Mouse (Mus musculus) E14TG2a.4 (cell line): ENCODE measurements at regions not wholly inside any gene's neighbourhood (a gene's known extent, or its start where the extent isn't known, plus 50 kb on each side); places are given as distances from the start of the nearest gene placed in this dataset.
A peak's percentile ranks its signal among the peaks of the same experiment; 100 is the strongest.

ENCODE experiments used
- H3K27me3 ChIP-seq: 2 replicates; pipeline ENCODE4 v1.6.1; 2014; ENCODE audit warnings: low read length, control low read depth; ENCODE audit not compliant: insufficient read depth
- H3K36me3 ChIP-seq: 2 replicates; pipeline ENCODE4 v1.6.1; 2014; ENCODE audit warnings: low read length, control low read depth; ENCODE audit not compliant: insufficient read depth
- H3K4me1 ChIP-seq: replicated peaks from 2 replicates; pipeline ENCODE4 v1.6.1; 2014; ENCODE audit warnings: low read depth, low read length, control low read depth
- H3K4me3 ChIP-seq: replicated peaks from 2 replicates; pipeline ENCODE4 v1.5.1; 2014; ENCODE audit warnings: mild to moderate bottlenecking, low read length
- H3K9me3 ChIP-seq: 2 replicates; pipeline ENCODE4 v1.6.1; 2014; ENCODE audit warnings: low read length, control low read depth
- CTCF ChIP-seq: conservative IDR thresholded peaks from 2 replicates; pipeline ENCODE4 v1.5.1; 2014; ENCODE audit warnings: low read length
- NANOG ChIP-seq: IDR thresholded peaks from 2 replicates; pipeline ENCODE4 v1.6.1; 2014; ENCODE audit warnings: borderline replicate concordance, low read length, mixed read lengths
- POU5F1 ChIP-seq: IDR thresholded peaks from 2 replicates; pipeline ENCODE4 v1.6.1; 2014; ENCODE audit warnings: low read length, borderline replicate concordance

DNA sequence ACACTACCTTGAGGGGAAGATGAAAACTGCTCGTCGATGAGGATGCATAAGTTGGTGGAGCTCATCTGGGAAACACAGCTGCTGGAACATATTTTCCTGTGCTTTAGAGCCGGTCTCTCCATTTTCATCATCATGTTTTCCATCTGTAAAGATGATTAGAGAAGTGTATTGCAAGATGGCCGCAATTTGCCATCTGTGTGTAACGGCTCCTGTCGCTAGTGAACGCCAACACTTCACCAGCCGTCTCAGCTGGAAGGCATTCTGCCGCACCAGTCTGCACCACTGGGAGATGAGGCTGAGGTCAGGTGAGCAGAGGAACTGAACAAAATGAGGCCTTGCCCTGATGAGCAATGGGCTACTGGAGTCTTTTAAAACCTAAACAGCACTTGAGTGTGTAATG, 57.4 kb downstream of the Gm21962 start:
- peaks cover 14% of the 10 kb centered on the region for H3K9me3 ChIP-seq
- no peak overlapping the region for H3K4me3 ChIP-seq
- H3K4me1 ChIP-seq, result no peaks in the 10 kb centered on the region
- no peak for TF ChIP-seq NANOG
- no peak for TF ChIP-seq CTCF
- no peak for TF ChIP-seq POU5F1
- H3K36me3 ChIP-seq, result no peaks in the 10 kb centered on the region
- H3K27me3 ChIP-seq, result no peaks in the 10 kb centered on the region

DNA sequence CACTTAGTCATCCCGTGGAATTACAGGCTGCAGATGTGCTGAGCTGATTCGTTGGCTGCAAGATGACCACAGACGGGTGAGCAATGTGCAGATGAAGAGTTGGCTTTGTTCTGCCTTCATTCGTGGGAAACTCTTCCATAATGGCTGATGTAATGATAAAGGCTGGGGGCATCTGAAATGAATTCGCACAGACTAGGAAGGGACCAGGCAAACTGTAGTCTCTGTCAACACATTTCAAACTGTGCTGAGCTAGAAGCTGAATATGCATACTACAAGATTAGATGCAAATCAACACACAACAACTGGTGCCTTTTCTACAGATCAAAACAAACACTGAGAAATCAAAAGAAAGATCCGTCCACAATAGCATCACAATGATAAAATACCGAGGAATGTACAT, 58.1 kb downstream of the Gm21962 start:
- no peak overlapping the region for H3K4me3 ChIP-seq
- TF ChIP-seq NANOG (no peak), POU5F1 (no peak), CTCF (no peak)
- H3K27me3 ChIP-seq, result no peaks in the 10 kb centered on the region
- no peaks in the 10 kb centered on the region for H3K36me3 ChIP-seq
- H3K9me3 ChIP-seq, result peaks cover 14% of the 10 kb centered on the region
- H3K4me1 ChIP-seq, result no peaks in the 10 kb centered on the region

DNA sequence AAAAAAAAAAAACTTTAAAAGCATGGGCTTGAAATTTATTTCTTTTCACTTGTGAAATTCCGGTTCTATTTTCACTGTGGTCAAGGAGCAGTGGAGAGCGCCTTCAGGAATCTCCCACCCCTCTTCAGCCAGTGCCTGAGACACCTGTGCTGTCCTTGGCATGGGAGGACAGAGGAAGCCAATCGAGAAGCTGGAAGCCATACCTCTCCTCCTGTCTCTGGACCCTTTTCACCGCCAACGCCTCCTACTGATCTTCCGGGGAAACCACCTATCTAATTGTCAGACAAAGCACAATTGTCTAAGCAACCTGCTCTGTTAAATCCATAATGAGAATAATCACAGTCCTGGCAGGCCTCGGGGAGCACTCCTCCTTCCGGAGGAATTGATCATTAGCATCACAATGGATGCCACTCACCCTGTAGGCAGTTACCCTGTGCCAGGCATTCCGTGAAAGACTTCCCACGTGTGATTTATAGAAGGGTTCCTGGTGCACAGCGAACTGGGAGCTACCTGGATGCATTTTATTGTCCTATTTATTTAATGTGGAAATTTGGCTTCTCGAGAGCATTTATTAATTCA, 66.0 kb downstream of the Gm21962 start:
- Histone ChIP-seq H3K36me3 (no peaks in the 10 kb centered on the region), H3K4me3 (no peak overlapping the region), H3K4me1 (peaks cover 9% of the 10 kb centered on the region), H3K27me3 (no peaks in the 10 kb centered on the region), H3K9me3 (peaks cover 4% of the 10 kb centered on the region)
- TF ChIP-seq CTCF, result no peak
- peak; percentile 52; the same call in 1 of the 2 replicates for TF ChIP-seq NANOG

DNA sequence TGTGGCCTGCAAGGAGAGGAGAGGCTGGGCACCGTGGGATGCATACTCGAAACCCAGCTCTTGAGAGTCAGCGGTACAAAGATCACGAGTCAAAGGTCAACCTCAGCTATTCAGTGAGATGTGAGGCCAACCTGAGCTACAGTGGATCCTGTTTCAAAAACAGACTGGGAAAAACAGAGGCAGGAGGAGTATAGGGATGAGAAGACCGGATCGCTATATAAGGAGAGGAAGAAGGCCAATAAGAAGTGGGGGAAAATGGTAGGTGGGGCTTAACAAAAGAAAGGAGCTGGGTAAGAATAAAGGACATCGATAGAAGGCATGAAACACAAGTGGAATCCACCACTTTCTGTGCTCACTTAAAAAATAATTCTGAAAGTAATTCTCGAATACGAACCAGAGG, 70.2 kb downstream of the Gm21962 start:
- H3K4me3 ChIP-seq, result no peak overlapping the region
- H3K36me3 ChIP-seq, result no peaks in the 10 kb centered on the region
- peaks cover 10% of the 10 kb centered on the region for H3K9me3 ChIP-seq
- TF ChIP-seq NANOG, result no peak
- TF ChIP-seq POU5F1, result no peak
- TF ChIP-seq CTCF, result no peak
- H3K27me3 ChIP-seq, result no peaks in the 10 kb centered on the region
- peaks cover 9% of the 10 kb centered on the region for H3K4me1 ChIP-seq

DNA sequence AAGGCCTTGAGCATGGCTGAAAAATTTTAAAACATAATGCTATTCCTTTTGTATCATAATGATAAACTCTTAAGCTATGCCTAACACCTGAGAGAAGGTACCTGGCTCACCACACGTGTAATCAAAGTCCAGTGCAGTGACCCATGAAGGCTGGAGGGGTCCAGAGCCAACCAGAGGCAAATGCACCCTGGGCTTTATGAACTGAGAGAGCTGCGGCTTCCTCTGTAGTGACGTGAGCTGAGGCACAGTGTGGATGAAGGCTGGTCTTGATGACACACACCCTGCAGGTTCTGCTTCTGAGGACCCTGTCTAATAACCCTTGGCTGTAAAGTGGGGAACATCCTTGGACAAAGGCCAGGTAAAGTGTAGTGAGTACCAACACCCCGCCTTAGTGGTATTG, 70.8 kb downstream of the Gm21962 start:
- H3K27me3 ChIP-seq, result no peaks in the 10 kb centered on the region
- TF ChIP-seq CTCF, result no peak
- TF ChIP-seq POU5F1, result no peak
- no peak for TF ChIP-seq NANOG
- no peak overlapping the region for H3K4me3 ChIP-seq
- H3K9me3 ChIP-seq, result peaks cover 10% of the 10 kb centered on the region
- H3K36me3 ChIP-seq, result no peaks in the 10 kb centered on the region
- peaks cover 6% of the 10 kb centered on the region for H3K4me1 ChIP-seq

DNA sequence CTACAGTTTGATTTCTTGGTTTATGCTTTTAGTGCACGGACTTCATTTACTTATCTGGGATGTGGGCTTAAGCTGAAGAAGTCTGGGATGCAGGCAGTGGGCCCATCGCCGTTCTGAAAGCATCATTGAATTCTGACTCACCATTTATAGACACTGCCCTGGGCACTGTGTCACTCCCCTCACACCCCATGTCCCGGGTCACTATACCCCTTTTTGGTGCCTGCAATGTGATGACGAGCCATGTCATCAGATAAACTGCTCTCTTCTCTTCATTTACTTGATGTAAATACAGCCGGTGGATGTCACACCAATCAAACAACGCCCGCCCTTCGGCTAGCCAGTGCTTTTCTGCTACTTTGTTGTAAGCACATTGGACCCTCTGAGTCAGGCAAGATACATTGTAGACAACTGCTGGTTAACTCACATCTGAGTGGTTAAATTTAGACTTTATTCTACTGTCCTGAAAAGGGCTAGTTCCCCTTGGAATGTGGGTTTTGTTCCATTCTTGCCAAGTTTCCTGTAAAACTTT, 80.5 kb downstream of the Gm21962 start:
- Histone ChIP-seq H3K27me3 (no peaks in the 10 kb centered on the region), H3K4me1 (peaks cover 27% of the 10 kb centered on the region), H3K36me3 (no peaks in the 10 kb centered on the region), H3K4me3 (no peak overlapping the region), H3K9me3 (peaks cover 27% of the 10 kb centered on the region)
- no peak for TF ChIP-seq POU5F1
- TF ChIP-seq NANOG, result no peak
- TF ChIP-seq CTCF, result no peak

DNA sequence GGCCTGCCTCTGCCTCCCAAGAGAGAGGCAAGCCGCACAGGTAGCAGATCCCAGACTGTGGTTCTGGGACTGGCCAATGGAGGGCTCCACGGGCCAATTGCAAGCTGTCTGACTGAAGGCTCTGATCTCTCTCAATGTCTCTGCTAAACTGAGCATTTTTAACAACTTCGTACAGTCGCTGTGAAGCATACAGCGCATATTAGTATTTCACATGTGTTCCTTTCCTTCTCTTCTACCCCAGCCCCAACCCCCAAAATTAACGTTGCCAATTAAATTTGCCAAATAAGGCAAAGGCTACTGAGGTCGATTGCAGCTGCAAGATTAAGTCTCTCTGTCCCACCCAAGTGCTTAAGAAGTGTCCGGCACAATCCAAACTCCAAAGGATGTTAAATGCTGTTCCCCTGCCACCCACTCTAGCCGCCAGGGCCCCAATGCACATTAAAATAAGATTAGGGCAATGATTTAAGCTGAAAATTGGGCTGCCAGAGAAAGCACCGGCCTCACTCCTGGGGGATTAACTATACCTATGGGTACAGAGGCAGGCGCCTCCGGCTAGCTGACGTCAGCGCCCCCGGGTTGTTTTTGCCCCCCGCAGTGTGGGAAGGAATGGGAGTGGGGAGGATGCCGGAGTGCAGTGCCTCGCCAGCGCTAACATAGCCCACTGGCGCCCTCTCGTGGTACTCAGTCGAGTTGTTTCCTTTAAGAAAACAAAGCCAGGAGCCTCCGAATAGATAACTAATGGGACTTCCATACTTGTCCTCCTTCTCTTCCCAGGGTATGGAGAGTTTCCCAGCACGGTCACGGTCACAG, 81.3 kb downstream of the Gm21962 start:
- no peaks in the 10 kb centered on the region for H3K27me3 ChIP-seq
- H3K36me3 ChIP-seq, result no peaks in the 10 kb centered on the region
- TF ChIP-seq NANOG (no peak), CTCF (peak; percentile 49)
- peaks cover 27% of the 10 kb centered on the region for H3K4me1 ChIP-seq
- H3K9me3 ChIP-seq, result peaks cover 30% of the 10 kb centered on the region
- H3K4me3 ChIP-seq, result peak overlapping the region; percentile 60

DNA sequence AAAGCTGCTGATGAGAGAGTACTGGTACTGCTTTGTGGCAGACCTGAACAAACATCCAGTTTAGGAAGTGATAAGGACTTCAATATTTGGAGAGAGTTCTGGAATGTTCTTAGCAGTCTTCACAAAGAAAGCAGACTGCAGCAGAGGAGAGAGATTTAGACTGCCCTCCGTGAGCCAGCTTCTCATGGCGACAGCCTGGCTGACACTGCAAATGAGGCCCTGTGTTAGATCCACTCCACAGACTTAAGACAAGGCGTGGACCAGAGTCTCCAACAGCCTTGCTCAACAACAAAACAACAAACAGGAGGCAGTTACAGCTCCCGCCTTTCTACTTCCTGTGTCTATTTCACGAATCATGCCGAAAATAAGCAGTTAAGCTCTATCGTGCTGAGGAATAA, 81.9 kb downstream of the Gm21962 start:
- Histone ChIP-seq H3K4me3 (no peak overlapping the region), H3K9me3 (peaks cover 30% of the 10 kb centered on the region), H3K36me3 (no peaks in the 10 kb centered on the region), H3K27me3 (no peaks in the 10 kb centered on the region), H3K4me1 (peaks cover 27% of the 10 kb centered on the region)
- no peak for TF ChIP-seq NANOG
- no peak for TF ChIP-seq CTCF
- TF ChIP-seq POU5F1, result no peak
